Mouse (Mus musculus) lung, postnatal 4 days (tissue): Measurements from ENCODE around the gene P2ry13.

ENCODE experiments used
- DNase-seq, 2 experiments: peaks; one replicate each; pipeline ENCODE4 v3.0.0; 2021

P2ry13 gene

GRCm38 (mm10) chr3:59194938-59195337, 15.7 kb downstream of the P2ry13 start, which contains the start of gene Gpr87:
Gpr87 (minus strand) TSS chr3:59195104.
- no peak for DNase-seq

GRCm38 (mm10) chr3:59194099-59194498, 16.6 kb downstream of the P2ry13 start:
- DNase-seq = no peak

GRCm38 (mm10) chr3:59191674-59192073, 19.0 kb downstream of the P2ry13 start:
- no peak for DNase-seq

GRCm38 (mm10) chr3:59187336-59187735, 23.3 kb downstream of the P2ry13 start:
- no peak for DNase-seq

- no peak for DNase-seq
These were observed 25.0 kb downstream of the P2ry13 start for GRCm38 (mm10) chr3:59185662-59186061.

- no peak for DNase-seq
These were observed 28.6 kb downstream of the P2ry13 start for GRCm38 (mm10) chr3:59182129-59182528.

- no peak for DNase-seq
These were observed 29.5 kb downstream of the P2ry13 start for GRCm38 (mm10) chr3:59181134-59181533.

- DNase-seq = no peak
These were observed 33.8 kb downstream of the P2ry13 start for GRCm38 (mm10) chr3:59176871-59177270.

- DNase-seq = peak; percentile 43 to 73
These were observed 35.4 kb downstream of the P2ry13 start for GRCm38 (mm10) chr3:59175234-59175633.

GRCm38 (mm10) chr3:59174426-59175154, 36.1 kb downstream of the P2ry13 start:
- no peak for DNase-seq

GRCm38 (mm10) chr3:59169921-59170627, 40.6 kb downstream of the P2ry13 start:
- no peak for DNase-seq

- DNase-seq = no peak
These were observed 41.5 kb downstream of the P2ry13 start for GRCm38 (mm10) chr3:59169215-59169614.

- no peak for DNase-seq
These were observed 42.2 kb downstream of the P2ry13 start for GRCm38 (mm10) chr3:59168476-59168875.

GRCm38 (mm10) chr3:59167417-59168054, 43.1 kb downstream of the P2ry13 start:
- peak; percentile 25 to 40 for DNase-seq

GRCm38 (mm10) chr3:59160465-59160864, 50.2 kb downstream of the P2ry13 start:
- DNase-seq = no peak
